Mouse (Mus musculus) 3T3-L1 (cell line): ENCODE data around the gene Map3k11.

Experiments used
- DNase-seq: peaks from one replicate; pipeline ENCODE4 v3.0.0-alpha.2; 2015; ENCODE audit warnings: low read depth, low spot score

Map3k11 gene

GRCm38 (mm10) chr19:5710581-5710980 is 22.0 kb downstream of the Map3k11 start:
- no peak for DNase-seq

DNA sequence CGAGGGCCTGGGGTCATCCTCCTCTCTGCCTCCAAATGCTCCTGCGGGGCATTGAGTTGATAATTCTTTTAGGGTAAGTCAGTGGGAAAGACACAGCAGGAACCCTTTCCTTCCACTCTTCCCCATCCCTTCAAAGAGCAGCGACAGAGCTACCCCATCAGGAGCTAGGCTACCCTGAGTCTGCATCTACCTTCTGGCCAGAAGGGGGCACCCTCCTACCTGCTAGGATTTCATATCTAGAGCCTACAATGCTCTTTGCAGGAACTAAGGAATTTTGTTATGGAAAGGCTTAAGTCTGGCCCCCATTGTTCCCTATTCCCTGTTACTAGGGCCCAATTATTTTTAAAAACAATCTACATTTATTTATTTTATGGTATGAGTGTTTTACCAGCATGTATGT is 22.7 kb downstream of the Map3k11 start:
- peak; percentile 88 for DNase-seq

DNA sequence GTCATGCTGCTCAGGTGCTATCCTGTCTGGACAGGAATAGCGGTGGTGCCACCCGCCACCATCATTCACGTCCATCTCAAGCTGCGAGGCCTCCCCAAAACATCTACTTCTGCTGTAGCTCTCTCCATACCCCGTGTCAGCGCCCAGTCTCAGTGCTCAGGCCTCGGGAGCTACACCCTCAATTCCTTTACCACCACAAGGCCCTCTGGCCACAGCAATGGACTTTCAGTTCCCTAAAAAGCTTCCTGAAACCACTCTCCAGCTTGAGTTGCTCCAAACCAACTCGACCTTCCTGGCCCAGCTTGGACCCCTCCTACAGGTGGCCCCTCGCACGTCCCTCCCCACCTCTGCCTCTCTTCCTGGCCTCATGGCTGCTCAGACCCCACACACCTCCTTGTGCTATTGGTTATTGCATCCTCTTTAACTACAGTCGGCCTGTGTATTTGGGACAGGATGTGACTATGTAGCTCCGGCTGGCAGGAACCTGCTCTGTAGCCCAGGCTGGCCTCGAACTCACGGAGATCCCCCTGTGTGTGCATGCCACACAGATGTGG is 23.4 kb downstream of the Map3k11 start:
- no peak for DNase-seq

- no peak for DNase-seq
Observed at GRCm38 (mm10) chr19:5713255-5713654, 24.7 kb downstream of the Map3k11 start.

- DNase-seq = peak; percentile 75
Observed at GRCm38 (mm10) chr19:5713730-5714129, 25.2 kb downstream of the Map3k11 start.

- DNase-seq = peak; percentile 51
Observed at GRCm38 (mm10) chr19:5715793-5716688, 27.5 kb downstream of the Map3k11 start.

DNA sequence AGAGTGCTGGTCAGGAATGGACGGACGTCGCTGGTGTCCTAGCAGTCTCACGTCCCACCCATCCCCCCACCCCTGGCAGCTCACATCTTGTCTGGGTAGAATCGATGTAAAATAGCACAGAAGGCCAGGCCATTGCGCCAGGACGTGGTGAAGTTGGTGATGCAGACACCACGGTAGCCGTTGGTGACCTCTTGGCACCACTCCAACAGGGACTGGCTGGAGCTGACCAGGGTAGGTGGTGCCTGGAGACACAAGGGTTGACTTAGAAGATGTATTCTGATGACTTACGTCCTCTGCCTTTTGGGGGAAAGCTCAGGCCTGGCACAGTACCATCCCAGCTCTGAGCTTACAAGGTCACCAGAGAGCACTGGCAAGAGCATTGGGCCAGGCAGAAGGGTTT is 28.4 kb downstream of the Map3k11 start:
- no peak for DNase-seq

- no peak for DNase-seq
Observed at GRCm38 (mm10) chr19:5721233-5721632, 32.7 kb downstream of the Map3k11 start.

DNA sequence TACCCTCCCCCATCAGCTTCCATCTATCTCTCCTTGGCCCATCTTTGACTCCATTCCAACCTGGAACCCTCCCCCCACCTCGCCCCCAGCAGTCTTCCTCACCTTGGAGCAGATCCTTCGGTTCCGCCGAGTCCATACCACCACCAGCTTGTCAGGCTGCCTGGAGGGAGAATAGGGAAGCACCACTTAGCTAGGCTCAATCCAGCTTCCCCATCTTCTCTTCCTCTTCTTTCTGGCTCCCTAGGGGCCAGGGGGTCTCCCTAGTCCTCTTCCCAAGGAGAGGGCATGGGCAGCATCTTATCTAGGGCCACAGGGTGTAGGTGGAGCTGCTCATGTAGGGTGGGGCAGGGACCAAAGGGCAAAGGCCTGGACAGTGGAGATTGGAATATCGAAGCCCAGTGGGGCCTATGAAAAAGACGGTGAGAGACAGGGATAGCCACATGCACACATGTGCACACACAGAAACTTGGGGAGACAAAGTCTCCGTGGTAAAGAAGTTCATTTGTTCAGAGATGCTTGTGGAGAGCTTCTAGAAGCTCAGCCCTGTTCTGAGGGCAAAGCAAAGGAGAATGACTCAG is 34.4 kb downstream of the Map3k11 start:
- no peak for DNase-seq

DNA sequence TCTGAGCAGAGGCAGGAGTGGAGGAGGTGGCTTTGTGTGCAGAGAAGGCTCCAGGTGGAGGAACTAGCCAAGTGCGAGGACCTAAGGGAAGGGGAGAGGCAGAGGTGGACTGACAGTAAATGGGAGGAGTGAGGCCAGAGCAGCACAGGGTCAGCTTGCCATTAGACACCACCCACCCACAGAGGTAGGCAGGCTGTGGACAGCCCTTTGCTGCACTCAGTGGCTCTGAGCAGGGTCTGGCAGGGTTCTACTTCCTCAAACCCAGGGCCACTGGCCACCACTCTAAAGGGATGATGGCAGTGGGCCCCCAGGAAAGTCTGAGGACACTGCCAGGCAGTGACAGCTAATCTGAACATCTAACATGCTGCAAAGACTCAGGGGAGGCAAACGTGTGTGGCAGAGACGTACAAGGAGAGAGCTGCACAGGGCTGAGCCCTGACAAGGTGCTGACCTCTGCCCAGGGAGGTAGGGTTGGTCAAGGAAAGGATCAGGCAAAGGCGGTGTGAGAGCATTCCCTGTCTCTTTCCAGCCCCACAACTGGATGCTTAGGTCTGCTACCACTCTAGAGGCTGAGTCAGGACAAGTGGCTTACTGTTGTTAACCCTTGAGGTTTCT is 35.5 kb downstream of the Map3k11 start:
- DNase-seq = no peak

DNA sequence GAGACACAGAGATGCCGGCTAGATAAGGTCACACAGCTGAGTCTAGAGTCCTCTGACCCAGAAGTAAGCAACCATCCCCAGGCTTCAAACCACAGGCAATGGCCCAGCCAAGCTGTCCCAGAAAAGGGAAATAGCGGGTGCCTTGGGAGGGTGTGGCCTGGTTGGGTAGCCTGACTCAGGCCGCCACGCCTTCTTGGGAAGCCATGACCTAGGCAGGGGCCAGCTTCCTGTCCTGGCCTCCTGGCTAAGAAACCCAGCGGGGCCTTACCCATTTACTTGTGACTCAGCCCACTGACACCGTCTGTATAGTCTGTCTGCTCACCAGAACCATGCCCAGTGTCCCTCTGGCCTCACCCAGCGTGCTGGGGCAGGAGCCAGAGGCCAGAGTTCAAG is 36.0 kb downstream of the Map3k11 start:
- DNase-seq = peak; percentile 93

- peak; percentile 78 for DNase-seq
Observed at GRCm38 (mm10) chr19:5725029-5725707, 36.6 kb downstream of the Map3k11 start.

DNA sequence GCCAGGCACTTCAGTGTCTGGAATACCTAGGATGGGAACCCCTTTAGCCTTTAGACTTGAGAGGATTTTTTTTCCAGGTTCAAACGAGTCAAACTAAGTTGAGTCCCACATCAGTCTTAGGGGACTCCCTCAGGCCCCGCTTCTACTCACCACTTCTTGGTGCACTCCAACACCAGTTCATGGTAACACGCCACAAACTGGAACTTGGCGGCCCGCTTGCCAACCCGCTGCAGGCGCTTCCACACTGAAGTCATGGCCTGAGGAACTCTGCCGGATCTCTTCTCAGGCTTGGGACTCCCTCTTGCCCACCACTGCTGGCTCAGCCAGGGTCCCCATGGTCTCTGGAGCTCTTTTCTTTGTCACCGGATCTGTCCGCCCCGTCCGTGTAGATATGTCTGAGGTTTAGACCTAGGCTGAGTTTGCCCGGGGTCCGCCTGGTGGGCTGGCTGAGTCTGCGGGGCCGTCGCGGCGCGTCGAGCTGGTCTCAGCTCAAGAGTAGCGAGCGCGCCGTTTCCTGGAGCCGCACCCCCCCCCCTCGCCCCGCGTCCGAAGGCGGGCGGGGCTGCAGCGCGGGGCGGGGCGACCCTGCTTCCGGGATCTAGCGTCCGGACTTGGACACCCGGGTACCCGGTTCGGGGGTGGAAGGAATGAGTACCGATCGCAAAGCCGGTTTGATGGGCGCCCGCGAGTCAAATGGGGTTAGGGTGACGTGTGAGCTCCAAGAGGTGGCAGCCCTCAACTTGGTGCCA is 37.4 kb downstream of the Map3k11 start, which contains the start of gene Ehbp1l1:
Ehbp1l1 (minus strand) TSS at position 551 of the 749 bp plus-strand sequence.
- peak; percentile 77 for DNase-seq

DNA sequence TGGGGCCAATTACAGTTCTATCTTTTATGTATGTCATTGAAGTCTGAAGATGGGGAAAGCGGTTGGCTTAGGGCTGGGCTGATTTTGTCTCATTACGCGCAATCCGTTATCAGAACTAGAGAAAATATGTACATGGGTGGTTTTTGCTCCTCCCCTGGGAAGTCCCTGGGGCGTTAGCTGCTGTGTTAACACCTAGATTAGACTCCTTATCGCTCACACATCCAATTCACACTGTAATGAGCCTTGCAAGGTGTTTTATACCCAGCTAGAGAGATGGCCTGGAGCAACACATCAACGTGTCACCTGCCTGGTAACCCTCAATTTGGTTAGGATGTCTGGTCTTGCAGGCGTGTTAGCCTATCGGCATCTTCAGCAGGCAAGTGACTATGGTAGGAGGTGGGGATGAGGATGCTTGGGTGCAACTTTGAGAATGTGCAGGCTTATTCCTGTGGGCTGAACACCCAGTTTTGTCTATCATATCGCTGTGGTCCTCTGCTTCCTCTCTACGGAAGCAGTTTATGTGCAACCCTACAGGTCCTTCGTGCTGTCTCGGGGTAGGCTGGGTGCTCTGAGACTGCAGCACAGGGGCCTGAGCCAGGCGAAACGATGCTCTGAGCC is 38.5 kb downstream of the Map3k11 start:
- DNase-seq = peak; percentile 44

DNA sequence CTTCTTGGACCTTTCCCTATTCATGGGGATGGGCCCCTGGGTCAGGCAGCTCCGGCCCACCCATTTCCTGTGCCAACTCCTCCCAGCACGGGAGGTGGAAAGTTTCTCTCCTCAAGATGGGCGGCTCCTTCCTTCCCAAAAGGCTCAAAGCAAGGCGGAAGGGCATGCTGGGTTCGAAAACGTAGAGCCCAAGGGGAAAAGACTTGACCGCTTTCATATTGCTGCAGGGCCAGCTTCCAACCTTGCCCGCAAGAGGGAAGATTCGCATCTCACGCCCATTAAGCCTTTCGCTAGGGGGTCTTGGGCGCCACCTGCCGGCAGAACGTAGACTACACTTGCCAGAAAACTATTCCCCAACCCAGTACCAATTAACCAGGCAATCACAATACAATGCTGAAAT is 39.2 kb downstream of the Map3k11 start:
- peak; percentile 95 for DNase-seq

GRCm38 (mm10) chr19:5728631-5729443 is 40.3 kb downstream of the Map3k11 start:
- DNase-seq = peak; percentile 81

- DNase-seq = peak; percentile 92
Observed at GRCm38 (mm10) chr19:5729444-5729815, 40.9 kb downstream of the Map3k11 start, which contains the start of gene Fam89b. Gene Fam89b, minus strand, starts transcription at chr19:5729653.

- no peak for DNase-seq
Observed at GRCm38 (mm10) chr19:5730314-5731186, 42.0 kb downstream of the Map3k11 start.
